Mouse (Mus musculus) limb, embryonic 14.5 days (tissue): ENCODE data around the gene Cadps. TPM values are rescaled to one million over a fixed set of nuclear protein-coding genes. Genes with fewer than 3 reads are reported as not detected.

Experiments
- ATAC-seq: fragments of 200-750 bp; cut with Nextera tagmentation; 2 replicates; pipeline ENCODE4 v1.8.0; 2017; ENCODE audit warnings: low read depth, moderate number of reproducible peaks, moderate TSS enrichment; ENCODE audit not compliant: low FRiP score
- DNase-seq: peaks from one replicate; pipeline ENCODE4 v3.0.0-alpha.2; 2015; ENCODE audit warnings: low spot score
- H3K27ac ChIP-seq: fragments of 300-500 bp; sonication (generic); replicated peaks from 2 replicates; pipeline ENCODE4 v1.5.1; 2014; ENCODE audit warnings: low read depth, mild to moderate bottlenecking, low read length, moderate library complexity, mixed read lengths
- H3K27me3 ChIP-seq: fragments of 300-500 bp; sonication (generic); 2 replicates; pipeline ENCODE4 v1.6.1; 2014; ENCODE audit warnings: low read length, mixed read lengths; ENCODE audit not compliant: control insufficient read depth, insufficient read depth
- H3K36me3 ChIP-seq: fragments of 300-500 bp; sonication (generic); 2 replicates; pipeline ENCODE4 v1.6.1; 2014; ENCODE audit warnings: mild to moderate bottlenecking, low read length, moderate library complexity, mixed read lengths; ENCODE audit not compliant: control insufficient read depth, insufficient read depth
- H3K4me1 ChIP-seq: fragments of 300-500 bp; sonication (generic); 2 replicates; pipeline ENCODE4 v1.6.1; 2014; ENCODE audit warnings: antibody characterized with exemption, low read length, mixed read lengths; ENCODE audit not compliant: control insufficient read depth, insufficient read depth
- H3K4me2 ChIP-seq: fragments of 300-500 bp; sonication (generic); replicated peaks from 2 replicates; pipeline ENCODE4 v1.6.1; 2014; ENCODE audit warnings: low read depth, mild to moderate bottlenecking, low read length, moderate library complexity; ENCODE audit not compliant: severe bottlenecking
- H3K4me3 ChIP-seq: fragments of 300-500 bp; sonication (generic); replicated peaks from 2 replicates; pipeline ENCODE4 v1.5.1; 2014; ENCODE audit warnings: low read length
- H3K9ac ChIP-seq: fragments of 300-500 bp; sonication (generic); 2 replicates; pipeline ENCODE4 v1.6.1; 2014; ENCODE audit warnings: mild to moderate bottlenecking, low read depth, low read length, moderate library complexity; ENCODE audit not compliant: severe bottlenecking
- H3K9me3 ChIP-seq: fragments of 300-500 bp; sonication (generic); 2 replicates; pipeline ENCODE4 v1.6.1; 2016; ENCODE audit warnings: low read length; ENCODE audit not compliant: control insufficient read depth
- POLR2A ChIP-seq: fragments of 200-500 bp; IDR thresholded peaks from 2 replicates; pipeline ENCODE4 v1.8.0; 2012; ENCODE audit warnings: inconsistent platforms, mild to moderate bottlenecking, moderate library complexity, borderline replicate concordance; ENCODE audit not compliant: insufficient read depth, insufficient read length; ENCODE audit errors: extremely low read depth
- WGBS: fragments of 180-500 bp; shearing (Covaris S2); extraction: QIAGEN DNeasy Blood & Tissue Kit; methylation state at CpG from one replicate; pipeline ENCODE4 v1.1.7; 2014; 5-methylcytosine and 5-hydroxymethylcytosine counted together
- polyA plus RNA-seq, 2 experiments: library from polyadenylated mRNA; depleted of rRNA in 1 of 2; stranded (reverse) in 1 of 2; unstranded in 1 of 2; fragments of >200 nt; fragmentation: Nextera tagmentation in 1 of 2; extraction: Ambion mirVana in 1 of 2; gene quantifications; 2 replicates each; pipeline versions ENCODE4 v1.2.1 to v1.2.3; 2012 to 2014

Cadps gene
- polyA plus RNA-seq, 2 experiments = 4.9 to 5.9 TPM

GRCm38 (mm10) chr14:12527296-12527695, 295.6 kb downstream of the Cadps start:
- TF ChIP-seq POLR2A = no peak
- H3K4me2 ChIP-seq = no peak overlapping the region
- no peak overlapping the region for H3K9ac ChIP-seq
- no peak overlapping the region for H3K27ac ChIP-seq
- H3K4me1 ChIP-seq = no peaks in the 10 kb centered on the region
- no peak for ATAC-seq
- no peak overlapping the region for H3K4me3 ChIP-seq
- no peaks in the 10 kb centered on the region for H3K9me3 ChIP-seq
- 76% methylated on average over 5 of the region's 5 CpGs for WGBS
- no peaks in the 10 kb centered on the region for H3K27me3 ChIP-seq
- DNase-seq = no peak
- H3K36me3 ChIP-seq = no peaks in the 10 kb centered on the region

GRCm38 (mm10) chr14:12507018-12507417, 315.9 kb downstream of the Cadps start:
- H3K9me3 ChIP-seq = no peaks in the 10 kb centered on the region
- DNase-seq (no peak), ATAC-seq (no peak)
- H3K4me1 ChIP-seq = no peaks in the 10 kb centered on the region
- H3K4me3 ChIP-seq = no peak overlapping the region
- no peak overlapping the region for H3K4me2 ChIP-seq
- 84% methylated on average over 7 of the region's 7 CpGs for WGBS
- TF ChIP-seq POLR2A = no peak
- no peaks in the 10 kb centered on the region for H3K27me3 ChIP-seq
- no peak overlapping the region for H3K9ac ChIP-seq
- H3K27ac ChIP-seq = no peak overlapping the region
- H3K36me3 ChIP-seq = no peaks in the 10 kb centered on the region

- Histone ChIP-seq H3K4me2 (no peak overlapping the region), H3K4me1 (no peaks in the 10 kb centered on the region), H3K9ac (no peak overlapping the region), H3K27ac (no peak overlapping the region), H3K36me3 (no peaks in the 10 kb centered on the region), H3K4me3 (no peak overlapping the region), H3K9me3 (no peaks in the 10 kb centered on the region), H3K27me3 (no peaks in the 10 kb centered on the region)
- 84% methylated on average over 12 of the region's 12 CpGs for WGBS
- ATAC-seq = no peak
- no peak for DNase-seq
- no peak for TF ChIP-seq POLR2A
These were observed 318.5 kb downstream of the Cadps start for GRCm38 (mm10) chr14:12504191-12504947.

GRCm38 (mm10) chr14:12462206-12462605, 360.7 kb downstream of the Cadps start:
- no peak for TF ChIP-seq POLR2A
- 76% methylated on average over 4 of the region's 4 CpGs for WGBS
- no peaks in the 10 kb centered on the region for H3K9me3 ChIP-seq

GRCm38 (mm10) chr14:12459700-12460099, 363.2 kb downstream of the Cadps start:
- H3K27ac ChIP-seq = no peak overlapping the region
- ATAC-seq (no peak), DNase-seq (no peak)
- no peak overlapping the region for H3K9ac ChIP-seq
- no peaks in the 10 kb centered on the region for H3K4me1 ChIP-seq
- TF ChIP-seq POLR2A = no peak
- no peaks in the 10 kb centered on the region for H3K27me3 ChIP-seq
- no peak overlapping the region for H3K4me3 ChIP-seq
- no peak overlapping the region for H3K4me2 ChIP-seq
- WGBS = 53% methylated on average over 7 of the region's 7 CpGs
- no peaks in the 10 kb centered on the region for H3K36me3 ChIP-seq
- no peaks in the 10 kb centered on the region for H3K9me3 ChIP-seq

More at GRCm38 (mm10) chr14:12462206-12462605, 360.7 kb downstream of the Cadps start:
- no peak for DNase-seq
- no peaks in the 10 kb centered on the region for H3K27me3 ChIP-seq
- H3K4me3 ChIP-seq = no peak overlapping the region
- no peak overlapping the region for H3K27ac ChIP-seq
- no peak overlapping the region for H3K9ac ChIP-seq
- H3K4me2 ChIP-seq = no peak overlapping the region
- ATAC-seq = no peak
- H3K4me1 ChIP-seq = no peaks in the 10 kb centered on the region
- no peaks in the 10 kb centered on the region for H3K36me3 ChIP-seq
